In the genomic region with DNA sequence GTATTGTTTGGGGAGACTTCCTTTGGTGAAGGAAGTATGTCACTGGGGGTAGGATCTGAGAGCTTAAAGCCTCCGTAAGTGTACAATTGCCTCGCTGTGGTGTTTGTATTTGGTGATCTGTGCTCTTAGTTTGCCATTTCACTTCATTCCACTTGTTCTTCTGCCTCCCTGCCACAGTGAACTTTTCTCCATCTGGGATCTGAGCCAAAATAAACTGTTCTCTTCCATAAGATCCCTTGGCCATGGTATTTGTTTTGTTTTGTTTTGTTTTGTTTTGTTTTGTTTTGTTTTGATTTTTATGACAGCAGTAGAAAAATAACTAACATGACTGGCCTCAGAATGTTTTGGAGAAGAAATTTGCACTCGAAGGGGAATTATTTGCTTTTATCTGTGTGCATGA, we compare ENCODE assay signal across 35 mouse cellular contexts.
"Had no signal": no experiment of that assay in that cellular context is flagged by ENCODE, and none has a peak within 500 bp of the region (broad histone marks: within the 10 kb centered on the region; RNA-seq: fewer than 3 reads in every experiment).

No protein-coding gene starts in this region.

- ATAC-seq: hindbrain, embryonic 16.5 days; hindbrain, postnatal 0 days; inflammation-experienced regulatory T-cells, adult 6 months; intestine, embryonic 15.5 days; intestine, embryonic 16.5 days; intestine, postnatal 0 days had no signal

- H3K36me3 ChIP-seq: heart, embryonic 10.5 days; heart, embryonic 12.5 days; heart, embryonic 13.5 days; heart, embryonic 15.5 days; hindbrain, embryonic 10.5 days; hindbrain, embryonic 12.5 days; hindbrain, embryonic 13.5 days; hindbrain, embryonic 15.5 days; intestine, embryonic 15.5 days; kidney, embryonic 15.5 days had no signal

- H3K27ac ChIP-seq: heart, embryonic 10.5 days; heart, embryonic 13.5 days; heart, embryonic 15.5 days; hindbrain, embryonic 10.5 days; hindbrain, embryonic 12.5 days; hindbrain, embryonic 13.5 days; hindbrain, embryonic 14.5 days; hindbrain, embryonic 15.5 days; hindbrain, postnatal 0 days; intestine, embryonic 15.5 days; kidney, embryonic 15.5 days; kidney, postnatal 0 days; layer of hippocampus, adult 2 months had no signal

- H3K4me1 ChIP-seq: heart, embryonic 10.5 days; heart, embryonic 12.5 days; heart, embryonic 13.5 days; heart, embryonic 15.5 days; hindbrain, embryonic 10.5 days; hindbrain, embryonic 12.5 days; hindbrain, embryonic 13.5 days; hindbrain, embryonic 15.5 days; intestine, embryonic 15.5 days; kidney, embryonic 15.5 days had no signal

- H3K9ac ChIP-seq: heart, embryonic 12.5 days; heart, embryonic 13.5 days; heart, embryonic 15.5 days; hindbrain, embryonic 12.5 days; hindbrain, embryonic 13.5 days; hindbrain, embryonic 14.5 days; hindbrain, embryonic 15.5 days; intestine, embryonic 15.5 days; kidney, embryonic 15.5 days had no signal

- H3K9me3 ChIP-seq: heart, embryonic 10.5 days; heart, embryonic 12.5 days; heart, embryonic 13.5 days; heart, embryonic 15.5 days; hindbrain, embryonic 10.5 days; hindbrain, embryonic 12.5 days; hindbrain, embryonic 13.5 days; hindbrain, embryonic 15.5 days; intestine, embryonic 15.5 days; kidney, embryonic 15.5 days had no signal

- DNase-seq: heart, postnatal 10 days; heart, postnatal 14 days; heart, postnatal 36 days; heart, postnatal 4 days; kidney, adult 11 months; kidney, adult 18-20 months; kidney, adult 2 months; kidney, adult 8-10 months; kidney, adult 9 months; kidney, postnatal 10 days; kidney, postnatal 14 days; kidney, postnatal 25 days; kidney, postnatal 36 days; kidney, postnatal 4 days; layer of hippocampus, adult 9-11 months; layer of hippocampus, postnatal 36 days had no signal

- H3K27me3 ChIP-seq: heart, embryonic 12.5 days; heart, embryonic 13.5 days; heart, embryonic 15.5 days; hindbrain, embryonic 12.5 days; hindbrain, embryonic 13.5 days; hindbrain, embryonic 15.5 days; intestine, embryonic 15.5 days; kidney, embryonic 15.5 days had no signal

- H3K4me3 ChIP-seq: heart, embryonic 10.5 days; heart, embryonic 12.5 days; heart, embryonic 13.5 days; heart, embryonic 15.5 days; hindbrain, embryonic 10.5 days; hindbrain, embryonic 12.5 days; hindbrain, embryonic 13.5 days; hindbrain, embryonic 15.5 days; intestine, embryonic 15.5 days; kidney, embryonic 15.5 days; layer of hippocampus, adult 2 months had no signal

- H3K4me2 ChIP-seq: heart, embryonic 11.5 days; heart, embryonic 12.5 days; heart, embryonic 13.5 days; heart, embryonic 15.5 days; hindbrain, embryonic 12.5 days; hindbrain, embryonic 13.5 days; hindbrain, embryonic 14.5 days; hindbrain, embryonic 15.5 days; intestine, embryonic 15.5 days; kidney, embryonic 15.5 days had no signal
